ENCODE assay signal across 9 mouse cellular contexts in genomic region chr9:118610060-118610459, GRCm38 (mm10). TPM values are rescaled to one million over a fixed set of nuclear protein-coding genes. Genes with fewer than 3 reads are reported as not detected.
A peak's percentile ranks its signal among the peaks of the same experiment; 100 is the strongest.
DNase-seq lines count a peak whose midpoint lies in the region; ATAC-seq lines count a peak whose summit lies in the region.
"Had no signal": no experiment of that assay in that cellular context is flagged by ENCODE, and none has a peak within 500 bp of the region (broad histone marks: within the 10 kb centered on the region; RNA-seq: fewer than 3 reads in every experiment).

No protein-coding gene starts in this region.

- no peak overlapping the region for H3K9ac ChIP-seq in intestine, embryonic 16.5 days (ENCODE audit: low read depth, low read length)
- no peak overlapping the region for H3K9ac ChIP-seq in forebrain, embryonic 11.5 days (ENCODE audit: low read length)

- H3K9me3 ChIP-seq in intestine, embryonic 16.5 days (ENCODE audit: control insufficient read depth, low read length) = no peaks in the 10 kb centered on the region
- H3K9me3 ChIP-seq in forebrain, embryonic 11.5 days (ENCODE audit: control insufficient read depth, low read length) = no peaks in the 10 kb centered on the region

- ATAC-seq in intestine, embryonic 16.5 days = no peak
- no peak for ATAC-seq in forebrain, embryonic 11.5 days (replicated peaks; ENCODE audit: low FRiP score)

- intact Hi-C loops in gastrocnemius, postnatal 36 days (cut with DNase I) = no loop called here
- intact Hi-C loops in left cerebral cortex, postnatal 14 days (cut with DNase I) = loop anchor here (2.0 kb wide), 1 partner anchor 75 kb away; no protein-coding TSS in a partner anchor

- H3K27me3 ChIP-seq in intestine, embryonic 16.5 days (replicated peaks; ENCODE audit: control insufficient read depth, insufficient read depth, low read length) = peaks cover 3% of the 10 kb centered on the region; the same call in 1 of the 2 replicates
- H3K27me3 ChIP-seq in forebrain, embryonic 11.5 days (ENCODE audit: control insufficient read depth, insufficient read depth, low read length) = peaks cover 44% of the 10 kb centered on the region

- DNase-seq in gastrocnemius, postnatal 10 days = peak; percentile 39
- no peak for DNase-seq in gastrocnemius, postnatal 36 days
- DNase-seq in ES-CJ7 (ENCODE audit: low read depth, low spot score) = peak; percentile 18
- peak; percentile 34 to 59 for DNase-seq in heart, adult 9 months (ENCODE audit: low spot score in 2 of 2)
- peak; percentile 60 to 61 for DNase-seq in left cerebral cortex, postnatal 14 days (ENCODE audit: low spot score in 2 of 2)
- peak; percentile 57 for DNase-seq in thymus, postnatal 14 days
- DNase-seq in forebrain, embryonic 11.5 days (ENCODE audit: low spot score) = no peak

- no peak overlapping the region for H3K4me3 ChIP-seq in intestine, embryonic 16.5 days (ENCODE audit: low read length)
- H3K4me3 ChIP-seq in forebrain, embryonic 11.5 days (ENCODE audit: low read depth, low read length) = no peak overlapping the region
- H3K4me3 ChIP-seq: megakaryocyte, embryonic 14.5 days had no signal

- no peak overlapping the region for H3K4me2 ChIP-seq in intestine, embryonic 16.5 days (ENCODE audit: low read depth, low read length)
- H3K4me2 ChIP-seq in forebrain, embryonic 11.5 days (ENCODE audit: low read depth, low read length, severe bottlenecking) = no peak overlapping the region

- no peaks in the 10 kb centered on the region for H3K36me3 ChIP-seq in intestine, embryonic 16.5 days (ENCODE audit: control insufficient read depth, insufficient read depth, low read length)
- no peaks in the 10 kb centered on the region for H3K36me3 ChIP-seq in forebrain, embryonic 11.5 days (ENCODE audit: control insufficient read depth, insufficient read depth, low read length)

- 58% methylated on average over 10 of the region's 10 CpGs for WGBS in intestine, embryonic 16.5 days
- WGBS in forebrain, embryonic 11.5 days = 63% methylated on average over 10 of the region's 10 CpGs

- H3K4me1 ChIP-seq in intestine, embryonic 16.5 days (ENCODE audit: control insufficient read depth, insufficient read depth, low read length) = peaks cover 26% of the 10 kb centered on the region
- peaks cover 4% of the 10 kb centered on the region; the same call in 1 of the 2 replicates for H3K4me1 ChIP-seq in forebrain, embryonic 11.5 days (replicated peaks; ENCODE audit: control insufficient read depth, insufficient read depth, low read length)

- no peak overlapping the region for H3K27ac ChIP-seq in intestine, embryonic 16.5 days (ENCODE audit: low read length)
- H3K27ac ChIP-seq in forebrain, embryonic 11.5 days (ENCODE audit: low read depth, low read length) = no peak overlapping the region

RNA-seq across cellular contexts. Expression of gene Itga9, which starts 3.6 kb away (rescaled TPM):
- 10 to 100 TPM; 27.0 to 31.1 TPM for total RNA-seq in gastrocnemius, postnatal 10 days (2021)
- 1 to 10 TPM; 5.8 TPM for total RNA-seq in gastrocnemius, postnatal 36 days (2021)
- 1 to 10 TPM; 7.3 to 8.9 TPM for total RNA-seq in left cerebral cortex, postnatal 14 days (2021)
- polyA plus RNA-seq in intestine, embryonic 16.5 days (2015; fragmentation: Nextera tagmentation; extraction: Ambion mirVana) = 3.5 and 3.7 TPM in 2 replicates
- 6.3 and 7.1 TPM in 2 replicates for polyA plus RNA-seq in forebrain, embryonic 11.5 days (2014; fragmentation: Nextera tagmentation; extraction: Ambion mirVana)

Comparison
In these comparisons a context has a peak if more than half of its experiments do, and no peak if none do; other contexts are left out.
1. DNase-seq: peak in gastrocnemius, postnatal 10 days (single experiment), ES-CJ7 (single experiment), heart, adult 9 months (2 of 2), left cerebral cortex, postnatal 14 days (2 of 2) and thymus, postnatal 14 days (single experiment); none in gastrocnemius, postnatal 36 days (0 of 2) and forebrain, embryonic 11.5 days (single experiment).